Mouse (Mus musculus): ENCODE results near the gene Osgepl1. TPM values are rescaled to one million over a fixed set of nuclear protein-coding genes. Genes with fewer than 3 reads are reported as not detected.
A peak's percentile ranks its signal among the peaks of the same experiment; 100 is the strongest.

The Osgepl1 gene
- polyA plus RNA-seq, 1 experiment: 12.2 TPM

DNA sequence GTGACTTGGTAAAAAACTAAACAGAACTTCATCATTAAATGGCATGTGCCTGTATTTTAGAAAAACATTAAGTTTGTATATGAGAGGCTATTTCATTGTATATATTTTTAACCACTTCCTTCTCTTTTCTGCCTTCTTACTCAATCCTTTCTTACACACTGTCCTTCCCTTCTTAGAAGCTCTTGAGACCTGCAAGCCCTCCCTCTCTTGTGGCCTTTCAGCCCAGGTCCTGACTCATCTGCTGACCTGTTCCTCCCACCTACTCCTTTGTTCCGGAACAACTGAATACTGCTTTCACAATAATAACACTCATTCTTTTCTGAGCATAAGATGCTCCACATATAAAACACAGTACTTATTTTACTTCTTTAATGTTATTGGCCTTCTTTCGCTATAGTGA, 27.6 kb downstream of the Osgepl1 start:
- no peaks in the 10 kb centered on the region for H3K36me3 ChIP-seq (ENCODE audit: control insufficient read depth, insufficient read depth, low read length)
- H3K27me3 ChIP-seq (ENCODE audit: control insufficient read depth, insufficient read depth, low read length): no peaks in the 10 kb centered on the region
- no peak overlapping the region for H3K27ac ChIP-seq (ENCODE audit: control insufficient read depth, insufficient read depth, low read depth, low read length)
- no peak overlapping the region for H3K4me3 ChIP-seq (ENCODE audit: control insufficient read depth, low read depth, low read length)
- H3K4me1 ChIP-seq (ENCODE audit: control insufficient read depth, insufficient read depth, low read length): no peaks in the 10 kb centered on the region
- TF ChIP-seq POLR2A (IDR thresholded peaks at IDR 0.05; ENCODE audit: control insufficient read depth, low read depth, low read length) (no peak), CTCF (IDR thresholded peaks at IDR 0.05; ENCODE audit: control insufficient read depth, insufficient read depth, insufficient replicate concordance, low read depth, low read length) (no peak)

DNA sequence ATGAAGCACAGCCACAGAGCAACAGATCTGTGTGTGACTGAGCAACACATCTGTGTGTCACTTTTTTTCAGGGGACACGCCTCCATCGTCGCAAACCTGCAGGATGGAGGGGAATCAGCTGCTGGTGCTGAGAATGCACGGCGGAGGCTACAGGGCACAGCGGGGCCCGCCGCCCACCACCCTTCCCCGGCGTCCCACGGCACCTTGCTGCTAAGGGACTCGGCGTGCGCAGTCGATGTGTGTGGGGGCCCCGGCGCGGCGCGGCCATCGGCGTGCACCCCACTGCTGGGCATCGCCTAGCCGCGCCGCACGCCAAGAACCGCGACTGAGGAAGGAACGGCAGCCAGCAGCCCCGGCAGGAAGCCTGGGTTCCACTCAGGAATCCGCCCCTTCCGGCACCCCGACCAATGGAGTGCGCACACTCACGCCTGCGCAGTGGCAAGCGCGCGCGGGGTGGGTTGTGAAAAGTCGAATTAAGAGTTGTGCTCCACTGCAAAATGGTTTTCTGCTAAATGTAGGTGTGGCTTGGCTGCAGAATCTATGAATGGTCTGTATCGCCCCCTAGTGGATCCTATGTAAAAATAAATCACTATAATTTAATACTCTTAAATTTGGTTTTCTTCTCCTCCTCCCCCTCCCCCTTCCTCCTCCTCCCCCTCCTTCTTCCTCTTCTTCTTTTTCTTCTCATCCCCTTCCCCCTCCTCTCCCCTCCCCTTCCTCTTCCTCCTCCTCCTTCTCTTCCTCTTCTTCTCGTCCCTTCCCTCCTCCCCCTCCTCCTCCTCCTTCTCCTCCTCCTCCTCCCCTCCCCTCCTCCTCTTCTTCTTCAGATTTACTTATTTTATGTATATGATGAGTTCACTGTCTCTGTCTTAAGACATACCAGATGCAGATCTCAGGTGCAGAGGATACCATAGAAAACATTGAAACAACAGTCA, 39.2 kb downstream of the Osgepl1 start, which contains the start of the genes Asdurf, Gm28551 and Asnsd1:
TSS of gene Asdurf (minus strand) at position 293 of the 935 bp plus-strand sequence.
TSS of gene Gm28551 (minus strand) at position 341 of the 935 bp plus-strand sequence.
TSS of gene Asnsd1 (minus strand) at position 426 of the 935 bp plus-strand sequence.
- peak within 1 kb of the TSS; percentile 91 for H3K4me3 ChIP-seq (ENCODE audit: control insufficient read depth, low read depth, low read length)
- H3K27me3 ChIP-seq (ENCODE audit: control insufficient read depth, insufficient read depth, low read length): no peaks in the 10 kb centered on the region
- H3K36me3 ChIP-seq (ENCODE audit: control insufficient read depth, insufficient read depth, low read length): no peaks in the 10 kb centered on the region; the same call in 1 of the 2 replicates
- peak; percentile 91 for TF ChIP-seq POLR2A (IDR thresholded peaks at IDR 0.05; ENCODE audit: control insufficient read depth, low read depth, low read length)
- no peak for TF ChIP-seq CTCF (IDR thresholded peaks at IDR 0.05; ENCODE audit: control insufficient read depth, insufficient read depth, insufficient replicate concordance, low read depth, low read length)
- H3K4me1 ChIP-seq (ENCODE audit: control insufficient read depth, insufficient read depth, low read length): no peaks in the 10 kb centered on the region
- peak within 1 kb of the TSS; percentile 19; the same call in 1 of the 2 replicates for H3K27ac ChIP-seq (ENCODE audit: control insufficient read depth, insufficient read depth, low read depth, low read length)

DNA sequence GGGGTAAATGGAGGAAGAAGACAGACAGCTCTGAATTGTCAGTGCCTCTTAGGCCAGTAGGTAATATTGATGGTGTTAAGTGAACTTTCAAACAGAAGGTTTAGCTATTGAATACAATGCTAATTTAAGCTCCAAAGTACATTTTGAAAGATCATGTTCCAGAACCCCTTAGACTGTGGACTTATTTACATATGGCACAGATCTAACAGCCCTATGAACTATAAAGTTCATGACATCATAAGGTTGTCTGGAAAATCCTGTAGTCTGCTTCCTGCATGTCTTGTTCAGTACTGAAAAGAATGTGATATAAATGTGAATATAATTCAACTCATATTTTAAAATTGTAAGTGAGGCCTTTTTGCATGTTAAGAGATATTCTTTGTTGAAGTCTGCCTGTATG, 45.6 kb downstream of the Osgepl1 start:
- no peaks in the 10 kb centered on the region for H3K27me3 ChIP-seq (ENCODE audit: control insufficient read depth, insufficient read depth, low read length)
- H3K4me3 ChIP-seq (ENCODE audit: control insufficient read depth, low read depth, low read length): no peak overlapping the region
- H3K4me1 ChIP-seq (ENCODE audit: control insufficient read depth, insufficient read depth, low read length): no peaks in the 10 kb centered on the region
- no peak for TF ChIP-seq CTCF (IDR thresholded peaks at IDR 0.05; ENCODE audit: control insufficient read depth, insufficient read depth, insufficient replicate concordance, low read depth, low read length)
- no peak overlapping the region for H3K27ac ChIP-seq (ENCODE audit: control insufficient read depth, insufficient read depth, low read depth, low read length)
- H3K36me3 ChIP-seq (ENCODE audit: control insufficient read depth, insufficient read depth, low read length): no peaks in the 10 kb centered on the region

Other genes starting within 250 kb of the Osgepl1 start
- 36.0 and 52.2 TPM in 2 replicates for gene 1700019A02Rik, start 126.0 kb upstream of the Osgepl1 start, polyA plus RNA-seq (2012; rRNA removed)
- 0.49 and 1.1 TPM in 2 replicates for gene Pms1, start 16.6 kb upstream of the Osgepl1 start, polyA plus RNA-seq (2012; rRNA removed)
- 1.5 and 2.5 TPM in 2 replicates for gene Ormdl1, start 16.5 kb upstream of the Osgepl1 start, polyA plus RNA-seq (2012; rRNA removed)
- 3.5 and 4.4 TPM in 2 replicates for gene Gm28778, start 16.5 kb upstream of the Osgepl1 start, polyA plus RNA-seq (2012; rRNA removed)
- gene Asdurf, start 39.0 kb downstream of the Osgepl1 start, polyA plus RNA-seq (2012; rRNA removed): not detected in 2 replicates
- not detected in 2 replicates for gene Gm28551, start 39.0 kb downstream of the Osgepl1 start, polyA plus RNA-seq (2012; rRNA removed)
- 70.3 and 78.8 TPM in 2 replicates for gene Asnsd1, start 39.1 kb downstream of the Osgepl1 start, polyA plus RNA-seq (2012; rRNA removed)

Measured in testis, adult 2 months (tissue).